Mouse (Mus musculus): Measurements from ENCODE around the gene CN725425.

DNA sequence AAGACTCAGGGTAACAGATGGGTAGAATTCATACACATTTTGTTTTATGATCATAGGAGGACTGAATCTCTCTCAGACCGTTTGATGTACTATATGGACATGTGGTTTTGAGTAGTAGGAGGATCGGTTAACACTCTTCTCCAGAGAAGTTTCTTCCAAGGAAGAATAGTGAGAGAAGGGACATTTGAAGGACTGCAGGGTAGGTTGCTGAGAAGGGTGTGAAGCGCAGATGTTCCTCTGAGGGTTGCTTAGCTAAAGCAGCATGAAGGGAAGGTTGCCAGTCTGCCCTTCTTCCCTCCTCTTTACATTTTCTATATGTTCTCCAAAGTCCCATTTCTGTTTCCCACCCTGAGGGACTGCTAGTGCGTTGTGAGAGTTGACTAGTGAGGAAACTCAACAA lies 28.0 kb upstream of the CN725425 start:
- no peak for TF ChIP-seq CTCF (IDR thresholded peaks at IDR 0.05; ENCODE audit: borderline replicate concordance, control insufficient read depth, extremely low read depth, insufficient read depth, low read length, poor library complexity)
- no peak for TF ChIP-seq POLR2A (IDR thresholded peaks at IDR 0.05; ENCODE audit: control insufficient read depth, extremely low read depth, insufficient read depth, low read length, poor library complexity)

Measured in thymus, adult 2 months (tissue).